25 mouse cellular contexts compared by ENCODE assay signal in the genomic region with DNA sequence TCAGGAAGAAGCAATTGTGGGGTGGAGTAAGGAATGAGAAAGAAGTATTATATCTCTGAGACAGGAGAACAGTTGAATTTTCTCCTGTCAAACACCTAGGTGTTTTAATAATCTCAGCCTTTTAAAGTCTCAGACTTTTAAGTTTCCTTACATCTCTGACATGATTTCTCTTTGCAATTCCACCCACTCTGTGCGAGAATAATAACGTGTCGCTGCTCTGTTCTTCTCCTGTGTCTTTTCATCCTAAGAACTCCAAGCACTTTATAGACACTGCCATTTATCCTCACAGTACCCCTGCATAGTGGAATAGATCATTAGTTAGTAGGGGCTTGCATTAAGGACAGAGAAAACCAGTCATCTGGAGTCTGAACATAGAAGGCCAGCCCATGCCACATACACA.
"Had no signal": no experiment of that assay in that cellular context is flagged by ENCODE, and none has a peak within 500 bp of the region (broad histone marks: within the 10 kb centered on the region; RNA-seq: fewer than 3 reads in every experiment).

No protein-coding gene starts in this region.

- DNase-seq: gastrocnemius, postnatal 14 days; gastrocnemius, postnatal 36 days; heart, adult 2 months; heart, postnatal 14 days; heart, postnatal 36 days; kidney, adult 11 months; kidney, adult 2 months; kidney, adult 9 months; kidney, postnatal 36 days; layer of hippocampus, adult 9-11 months; layer of hippocampus, postnatal 36 days; left cerebral cortex, postnatal 4 days had no signal

- H3K27me3 ChIP-seq: hindbrain, embryonic 13.5 days; hindbrain, embryonic 15.5 days; limb, embryonic 15.5 days had no signal

- H3K27ac ChIP-seq: heart, adult 2 months; heart, embryonic 13.5 days; heart, embryonic 15.5 days; hindbrain, embryonic 13.5 days; hindbrain, embryonic 15.5 days; hindbrain, postnatal 0 days; kidney, embryonic 15.5 days; kidney, postnatal 0 days; limb, embryonic 13.5 days; limb, embryonic 15.5 days; liver, embryonic 12.5 days; liver, embryonic 14.5 days had no signal

- H3K9me3 ChIP-seq: heart, embryonic 13.5 days; heart, embryonic 15.5 days; hindbrain, embryonic 13.5 days; hindbrain, embryonic 15.5 days; kidney, embryonic 15.5 days; limb, embryonic 15.5 days; liver, embryonic 12.5 days had no signal

- ATAC-seq: hindbrain, postnatal 0 days; intestine, embryonic 16.5 days; liver, embryonic 12.5 days had no signal

- H3K4me2 ChIP-seq: heart, embryonic 11.5 days; heart, embryonic 13.5 days; heart, embryonic 15.5 days; hindbrain, embryonic 13.5 days; hindbrain, embryonic 15.5 days; kidney, embryonic 15.5 days; limb, embryonic 13.5 days; limb, embryonic 15.5 days; liver, embryonic 12.5 days had no signal

- H3K4me1 ChIP-seq: heart, embryonic 13.5 days; heart, embryonic 15.5 days; hindbrain, embryonic 13.5 days; hindbrain, embryonic 15.5 days; kidney, embryonic 15.5 days; limb, embryonic 13.5 days; limb, embryonic 15.5 days; liver, embryonic 12.5 days had no signal

- H3K9ac ChIP-seq: heart, embryonic 13.5 days; heart, embryonic 15.5 days; hindbrain, embryonic 13.5 days; hindbrain, embryonic 15.5 days; kidney, embryonic 15.5 days; limb, embryonic 13.5 days; limb, embryonic 15.5 days; liver, embryonic 12.5 days; liver, embryonic 14.5 days had no signal

- H3K36me3 ChIP-seq: heart, embryonic 13.5 days; heart, embryonic 15.5 days; hindbrain, embryonic 13.5 days; hindbrain, embryonic 15.5 days; kidney, embryonic 15.5 days; limb, embryonic 13.5 days; limb, embryonic 15.5 days; liver, embryonic 12.5 days had no signal

- H3K4me3 ChIP-seq: heart, adult 2 months; heart, embryonic 13.5 days; heart, embryonic 15.5 days; hindbrain, embryonic 13.5 days; hindbrain, embryonic 15.5 days; kidney, embryonic 15.5 days; limb, embryonic 13.5 days; limb, embryonic 15.5 days; liver, embryonic 12.5 days had no signal
